Mouse (Mus musculus): ENCODE measurements at regions not wholly inside any gene's neighbourhood (a gene's known extent, or its start where the extent isn't known, plus 50 kb on each side); places are given as distances from the start of the nearest gene placed in this dataset.
A peak's percentile ranks its signal among the peaks of the same experiment; 100 is the strongest.
"Not testable (repeated sequence)": the region's sequence is repeated elsewhere in the genome, so short reads cannot be mapped to it uniquely, and the experiment has no call there.

- no peaks in the 10 kb centered on the region for H3K27me3 ChIP-seq (ENCODE audit: control insufficient read depth, insufficient read depth, low read length)
- DNase-seq (ENCODE audit: low spot score), result no peak
Measured at GRCm38 (mm10) chr3:65608385-65608784, 57.6 kb upstream of the Lekr1 start.

GRCm38 (mm10) chr3:65611712-65612111 lies 54.3 kb upstream of the Lekr1 start:
- 85% methylated on average over 3 of the region's 3 CpGs for WGBS
- DNase-seq (ENCODE audit: low spot score) (no peak), ATAC-seq (ENCODE audit: low FRiP score, low read depth) (no peak)
- Histone ChIP-seq H3K9me3 (ENCODE audit: control insufficient read depth, low read length) (no peaks in the 10 kb centered on the region), H3K4me2 (replicated peaks; ENCODE audit: low read depth, low read length, severe bottlenecking) (no peak overlapping the region), H3K27ac (replicated peaks; ENCODE audit: low read depth, low read length) (no peak overlapping the region), H3K36me3 (ENCODE audit: control insufficient read depth, insufficient read depth, low read length) (no peaks in the 10 kb centered on the region), H3K9ac (ENCODE audit: low read depth, low read length, severe bottlenecking) (no peak overlapping the region), H3K27me3 (ENCODE audit: control insufficient read depth, insufficient read depth, low read length) (no peaks in the 10 kb centered on the region), H3K4me3 (replicated peaks; ENCODE audit: low read length) (no peak overlapping the region), H3K4me1 (ENCODE audit: control insufficient read depth, insufficient read depth, low read length) (peaks cover 6% of the 10 kb centered on the region; the same call in 1 of the 2 replicates)
- no peak for TF ChIP-seq POLR2A (IDR thresholded peaks at IDR 0.05; ENCODE audit: borderline replicate concordance, extremely low read depth, insufficient read depth, insufficient read length)

More at GRCm38 (mm10) chr3:65608385-65608784, 57.6 kb upstream of the Lekr1 start:
- H3K9ac ChIP-seq (ENCODE audit: low read depth, low read length, severe bottlenecking), result no peak overlapping the region
- no peak for ATAC-seq (ENCODE audit: low FRiP score, low read depth)
- TF ChIP-seq POLR2A (IDR thresholded peaks at IDR 0.05; ENCODE audit: borderline replicate concordance, extremely low read depth, insufficient read depth, insufficient read length), result no peak
- no peak overlapping the region for H3K27ac ChIP-seq (replicated peaks; ENCODE audit: low read depth, low read length)
- H3K4me1 ChIP-seq (ENCODE audit: control insufficient read depth, insufficient read depth, low read length), result peaks cover 6% of the 10 kb centered on the region; the same call in 1 of the 2 replicates
- H3K4me3 ChIP-seq (replicated peaks; ENCODE audit: low read length), result no peak overlapping the region
- WGBS, result 51% methylated on average over 5 of the region's 5 CpGs
- H3K4me2 ChIP-seq (replicated peaks; ENCODE audit: low read depth, low read length, severe bottlenecking), result no peak overlapping the region
- no peaks in the 10 kb centered on the region for H3K36me3 ChIP-seq (ENCODE audit: control insufficient read depth, insufficient read depth, low read length)
- H3K9me3 ChIP-seq (ENCODE audit: control insufficient read depth, low read length), result no peaks in the 10 kb centered on the region

- H3K9ac ChIP-seq (ENCODE audit: low read depth, low read length, severe bottlenecking), result no peak overlapping the region
- no peak for ATAC-seq (ENCODE audit: low FRiP score, low read depth)
- peak; percentile 20 for DNase-seq (ENCODE audit: low spot score)
- 65% methylated on average over 6 of the region's 6 CpGs for WGBS
- no peaks in the 10 kb centered on the region for H3K36me3 ChIP-seq (ENCODE audit: control insufficient read depth, insufficient read depth, low read length)
- H3K4me2 ChIP-seq (replicated peaks; ENCODE audit: low read depth, low read length, severe bottlenecking), result no peak overlapping the region
- TF ChIP-seq POLR2A (IDR thresholded peaks at IDR 0.05; ENCODE audit: borderline replicate concordance, extremely low read depth, insufficient read depth, insufficient read length), result no peak
- H3K9me3 ChIP-seq (ENCODE audit: control insufficient read depth, low read length), result no peaks in the 10 kb centered on the region
- peak overlapping the region; percentile 48 for H3K27ac ChIP-seq (replicated peaks; ENCODE audit: low read depth, low read length)
- H3K27me3 ChIP-seq (ENCODE audit: control insufficient read depth, insufficient read depth, low read length), result no peaks in the 10 kb centered on the region
- no peak overlapping the region for H3K4me3 ChIP-seq (replicated peaks; ENCODE audit: low read length)
- peaks cover 6% of the 10 kb centered on the region; the same call in 1 of the 2 replicates for H3K4me1 ChIP-seq (ENCODE audit: control insufficient read depth, insufficient read depth, low read length)
Measured at GRCm38 (mm10) chr3:65612387-65612786, 53.6 kb upstream of the Lekr1 start.

- peak overlapping the region; percentile 48 for H3K27ac ChIP-seq (replicated peaks; ENCODE audit: low read depth, low read length)
Measured at GRCm38 (mm10) chr3:65612968-65613367, 53.1 kb upstream of the Lekr1 start.

GRCm38 (mm10) chr3:65614901-65615300 lies 51.1 kb upstream of the Lekr1 start:
- whole genome bisulfite sequencing, result 85% methylated on average over 8 of the region's 8 CpGs
- H3K27ac ChIP-seq (replicated peaks; ENCODE audit: low read depth, low read length); H3K9ac ChIP-seq (ENCODE audit: low read depth, low read length, severe bottlenecking); H3K27me3 ChIP-seq (ENCODE audit: control insufficient read depth, insufficient read depth, low read length); H3K36me3 ChIP-seq (ENCODE audit: control insufficient read depth, insufficient read depth, low read length); H3K4me2 ChIP-seq (replicated peaks; ENCODE audit: low read depth, low read length, severe bottlenecking); DNase-seq (ENCODE audit: low spot score); H3K4me1 ChIP-seq (ENCODE audit: control insufficient read depth, insufficient read depth, low read length); ATAC-seq (ENCODE audit: low FRiP score, low read depth); H3K9me3 ChIP-seq (ENCODE audit: control insufficient read depth, low read length); H3K4me3 ChIP-seq (replicated peaks; ENCODE audit: low read length): not testable (repeated sequence)

More at GRCm38 (mm10) chr3:65612968-65613367, 53.1 kb upstream of the Lekr1 start:
- Histone ChIP-seq H3K4me2 (replicated peaks; ENCODE audit: low read depth, low read length, severe bottlenecking) (no peak overlapping the region), H3K36me3 (ENCODE audit: control insufficient read depth, insufficient read depth, low read length) (no peaks in the 10 kb centered on the region), H3K4me1 (ENCODE audit: control insufficient read depth, insufficient read depth, low read length) (peaks cover 6% of the 10 kb centered on the region; the same call in 1 of the 2 replicates), H3K9ac (ENCODE audit: low read depth, low read length, severe bottlenecking) (no peak overlapping the region), H3K4me3 (replicated peaks; ENCODE audit: low read length) (no peak overlapping the region), H3K9me3 (ENCODE audit: control insufficient read depth, low read length) (no peaks in the 10 kb centered on the region), H3K27me3 (ENCODE audit: control insufficient read depth, insufficient read depth, low read length) (no peaks in the 10 kb centered on the region)
- DNase-seq (ENCODE audit: low spot score) (no peak), ATAC-seq (ENCODE audit: low FRiP score, low read depth) (no peak)
- no peak for TF ChIP-seq POLR2A (IDR thresholded peaks at IDR 0.05; ENCODE audit: borderline replicate concordance, extremely low read depth, insufficient read depth, insufficient read length)
- 76% methylated on average over 6 of the region's 6 CpGs for WGBS

Measured in limb, embryonic 14.5 days (tissue).